Comparison of ENCODE assay signal across 25 mouse cellular contexts in genomic region chr12:86516602-86517001, GRCm38 (mm10).
DNase-seq lines count a peak whose midpoint lies in the region; ATAC-seq and TF ChIP-seq lines count a peak whose summit lies in the region.
"Had no signal": no experiment of that assay in that cellular context is flagged by ENCODE, and none has a peak within 500 bp of the region (broad histone marks: within the 10 kb centered on the region; RNA-seq: fewer than 3 reads in every experiment).

No protein-coding gene starts in this region.

- no peak for TF ChIP-seq EP300 in heart, postnatal 0 days (IDR thresholded peaks at IDR 0.05; ENCODE audit: low read depth)

- WGBS in heart, postnatal 0 days = 69% methylated on average over 5 of the region's 5 CpGs

- H3K4me2 ChIP-seq in heart, postnatal 0 days (ENCODE audit: low read depth, low read length) = no peak overlapping the region
- H3K4me2 ChIP-seq: embryonic facial prominence, embryonic 13.5 days; forebrain, embryonic 12.5 days; forebrain, embryonic 15.5 days; heart, embryonic 13.5 days; hindbrain, embryonic 14.5 days had no signal

- H3K9ac ChIP-seq in heart, postnatal 0 days (replicated peaks; ENCODE audit: low read depth, low read length) = no peak overlapping the region
- H3K9ac ChIP-seq: embryonic facial prominence, embryonic 13.5 days; forebrain, embryonic 12.5 days; forebrain, embryonic 15.5 days; heart, embryonic 13.5 days; hindbrain, embryonic 14.5 days had no signal

- no peaks in the 10 kb centered on the region for H3K36me3 ChIP-seq in heart, postnatal 0 days (replicated peaks; ENCODE audit: control insufficient read depth, insufficient read depth, low read length)
- H3K36me3 ChIP-seq: embryonic facial prominence, embryonic 10.5 days; embryonic facial prominence, embryonic 13.5 days; forebrain, embryonic 12.5 days; forebrain, embryonic 15.5 days had no signal

- intact Hi-C loops in heart, postnatal 25 days (cut with DNase I) = no loop called here

- no peak for TF ChIP-seq CTCF in heart, postnatal 0 days (IDR thresholded peaks at IDR 0.05; ENCODE audit: low read depth)

- H3K27ac ChIP-seq in heart, postnatal 0 days (ENCODE audit: low read depth) = no peak overlapping the region
- H3K27ac ChIP-seq: embryonic facial prominence, embryonic 10.5 days; embryonic facial prominence, embryonic 13.5 days; forebrain, embryonic 12.5 days; forebrain, embryonic 15.5 days; heart, embryonic 13.5 days; hindbrain, embryonic 14.5 days; hindbrain, postnatal 0 days had no signal

- H3K9me3 ChIP-seq in heart, postnatal 0 days (replicated peaks; ENCODE audit: control insufficient read depth, low read length) = no peaks in the 10 kb centered on the region
- H3K9me3 ChIP-seq: embryonic facial prominence, embryonic 10.5 days; forebrain, embryonic 12.5 days; forebrain, embryonic 15.5 days had no signal

- no peaks in the 10 kb centered on the region for H3K4me1 ChIP-seq in heart, postnatal 0 days (ENCODE audit: control insufficient read depth, insufficient read depth)
- H3K4me1 ChIP-seq: forebrain, embryonic 12.5 days had no signal

- no peak overlapping the region for H3K4me3 ChIP-seq in heart, postnatal 0 days (ENCODE audit: low read depth, low read length)
- H3K4me3 ChIP-seq: embryonic facial prominence, embryonic 10.5 days; embryonic facial prominence, embryonic 13.5 days; erythroblast, embryonic 14.5 days; forebrain, embryonic 12.5 days; forebrain, embryonic 15.5 days; heart, embryonic 13.5 days had no signal

- ATAC-seq in heart, postnatal 0 days (ENCODE audit: insufficient read depth, low read depth) = peak; percentile 66; the same call in 1 of the 2 replicates
- ATAC-seq: forebrain, embryonic 15.5 days; hindbrain, postnatal 0 days; inflammation-experienced regulatory T-cells, adult 6 months; intestine, embryonic 16.5 days had no signal

- DNase-seq in embryo, embryonic 10 days (ENCODE audit: low spot score) = peak; percentile 27
- DNase-seq in embryo, embryonic 11 days = no peak
- DNase-seq in heart, postnatal 0 days (ENCODE audit: low spot score) = peak; percentile 40
- no peak for DNase-seq in heart, postnatal 25 days (ENCODE audit: low spot score)
- peak; percentile 71 for DNase-seq in R1 (ENCODE audit: low read depth, low spot score)
- DNase-seq in neural tube, embryonic 10.5 days (ENCODE audit: extremely low spot score, low spot score) = no peak
- DNase-seq: adrenal gland, postnatal 10 days; adrenal gland, postnatal 36 days; cerebellum, adult 18-20 months; cerebellum, adult 9-10 months; cerebellum, postnatal 14 days; gastrocnemius, postnatal 25 days; heart, adult 18-20 months; heart, postnatal 4 days; kidney, adult 18-20 months had no signal

- H3K27me3 ChIP-seq in heart, postnatal 0 days (ENCODE audit: control insufficient read depth, insufficient read depth, low read length) = no peaks in the 10 kb centered on the region
- H3K27me3 ChIP-seq: forebrain, embryonic 15.5 days had no signal

Comparison
In these comparisons a context has a peak if more than half of its experiments do, and no peak if none do; other contexts are left out.
1. DNase-seq: peak in embryo, embryonic 10 days (single experiment), heart, postnatal 0 days (single experiment) and R1 (single experiment); none in embryo, embryonic 11 days (single experiment), heart, postnatal 25 days (single experiment) and neural tube, embryonic 10.5 days (single experiment).